Mouse (Mus musculus): ENCODE measurements around the gene Zfp955b. TPM values are rescaled to one million over a fixed set of nuclear protein-coding genes. Genes with fewer than 3 reads are reported as not detected.
A peak's percentile ranks its signal among the peaks of the same experiment; 100 is the strongest.
"Not testable (repeated sequence)": the region's sequence is repeated elsewhere in the genome, so short reads cannot be mapped to it uniquely, and the experiment has no call there.

The Zfp955b gene
- total RNA-seq (2021) (10 to 100 TPM; 11.3 to 11.6 TPM), polyA plus RNA-seq (2012; rRNA removed) (2.6 and 5.4 TPM in 2 replicates)
- long read RNA-seq, full-length matches to known transcripts = 9 of 9 reads
- long read RNA-seq, partial matches to known transcripts = 0 of 9 reads
- long read RNA-seq, other reads (novel, unspliced or antisense) = 0 of 9 reads

DNA sequence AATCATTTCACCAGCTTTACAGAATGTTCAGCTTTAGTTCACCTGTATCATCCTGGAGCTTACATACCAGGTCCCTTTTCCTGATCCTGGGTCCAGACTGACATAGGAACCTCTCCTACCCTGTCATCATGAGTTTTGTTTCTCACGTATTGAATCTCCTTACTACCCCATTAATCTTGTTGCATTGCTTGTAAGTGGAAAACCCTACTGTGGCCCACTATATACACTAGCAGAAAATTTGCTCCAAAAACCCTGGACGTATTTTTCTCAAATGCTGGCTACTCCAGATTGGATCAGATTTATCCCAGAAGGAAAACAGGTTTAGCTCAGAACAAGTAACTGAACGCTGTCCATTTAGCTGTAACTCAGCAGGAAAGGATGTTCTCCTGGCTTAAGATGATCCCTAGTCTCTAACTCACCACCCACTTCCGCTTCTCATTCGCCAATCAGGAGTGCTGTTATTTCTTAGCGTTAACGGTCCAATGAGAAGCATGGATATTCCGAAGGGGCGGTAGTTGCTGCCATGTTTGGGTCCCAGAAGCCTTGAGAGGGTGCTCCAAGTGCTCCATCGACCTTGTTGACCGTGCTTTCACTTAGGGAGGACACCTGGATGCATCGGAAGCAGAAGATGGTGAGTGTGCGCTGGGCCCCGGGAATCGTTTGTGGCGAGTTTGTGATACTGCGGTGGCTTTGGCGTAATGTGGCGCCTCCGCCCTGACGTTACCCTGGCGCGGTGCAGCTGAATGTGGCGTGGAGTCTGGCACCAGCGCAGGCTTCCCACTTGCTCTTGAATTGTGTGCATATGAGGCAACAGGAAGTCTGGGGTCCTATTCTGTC is at the start of gene Zfp955b:
Gene Zfp955b, plus strand, starts transcription at position 506 of the 837 bp plus-strand sequence.
- no CpG with 5 or more reads among the region's 25 CpGs for WGBS
- H3K9ac ChIP-seq (ENCODE audit: low read depth, low read length); H3K36me3 ChIP-seq (ENCODE audit: control insufficient read depth, insufficient read depth, low read length); H3K79me2 ChIP-seq (replicated peaks; ENCODE audit: control insufficient read depth, insufficient read depth, low read length); intact Hi-C loops (cut with DNase I); H3K4me3 ChIP-seq; H3K27me3 ChIP-seq (ENCODE audit: control insufficient read depth, insufficient read depth, low read length); H3K27ac ChIP-seq; H3K4me1 ChIP-seq (ENCODE audit: control insufficient read depth, insufficient read depth, low read length); DNase-seq: not testable (repeated sequence)

DNA sequence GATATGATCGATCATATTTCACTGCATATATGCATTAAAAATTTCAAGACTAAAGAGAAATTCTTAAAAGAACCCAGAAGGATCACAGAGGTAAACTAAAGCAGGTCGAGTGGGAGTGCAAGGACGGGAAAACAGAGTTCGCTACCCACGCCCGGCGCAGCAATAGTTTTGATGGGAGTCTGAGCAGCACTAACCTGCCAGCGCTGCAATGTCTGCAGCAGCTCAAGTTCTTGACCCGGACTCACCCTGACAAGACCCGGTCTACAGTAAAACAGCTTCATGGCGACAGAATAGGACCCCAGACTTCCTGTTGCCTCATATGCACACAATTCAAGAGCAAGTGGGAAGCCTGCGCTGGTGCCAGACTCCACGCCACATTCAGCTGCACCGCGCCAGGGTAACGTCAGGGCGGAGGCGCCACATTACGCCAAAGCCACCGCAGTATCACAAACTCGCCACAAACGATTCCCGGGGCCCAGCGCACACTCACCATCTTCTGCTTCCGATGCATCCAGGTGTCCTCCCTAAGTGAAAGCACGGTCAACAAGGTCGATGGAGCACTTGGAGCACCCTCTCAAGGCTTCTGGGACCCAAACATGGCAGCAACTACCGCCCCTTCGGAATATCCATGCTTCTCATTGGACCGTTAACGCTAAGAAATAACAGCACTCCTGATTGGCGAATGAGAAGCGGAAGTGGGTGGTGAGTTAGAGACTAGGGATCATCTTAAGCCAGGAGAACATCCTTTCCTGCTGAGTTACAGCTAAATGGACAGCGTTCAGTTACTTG is 34.6 kb upstream of the Zfp955b start, which contains the start of gene Zfp955a:
Gene Zfp955a, minus strand, starts transcription at position 616 of the 789 bp plus-strand sequence.
- H3K4me1 ChIP-seq (ENCODE audit: control insufficient read depth, insufficient read depth, low read length); H3K27ac ChIP-seq; H3K36me3 ChIP-seq (ENCODE audit: control insufficient read depth, insufficient read depth, low read length); H3K27me3 ChIP-seq (ENCODE audit: control insufficient read depth, insufficient read depth, low read length); DNase-seq; H3K79me2 ChIP-seq (replicated peaks; ENCODE audit: control insufficient read depth, insufficient read depth, low read length); H3K9ac ChIP-seq (ENCODE audit: low read depth, low read length); intact Hi-C loops (cut with DNase I): not testable (repeated sequence)
- H3K4me3 ChIP-seq = peak within 1 kb of the TSS; percentile 31; the same call in 1 of the 2 replicates
- 25% methylated on average over 1 of the region's 34 CpGs for WGBS

DNA sequence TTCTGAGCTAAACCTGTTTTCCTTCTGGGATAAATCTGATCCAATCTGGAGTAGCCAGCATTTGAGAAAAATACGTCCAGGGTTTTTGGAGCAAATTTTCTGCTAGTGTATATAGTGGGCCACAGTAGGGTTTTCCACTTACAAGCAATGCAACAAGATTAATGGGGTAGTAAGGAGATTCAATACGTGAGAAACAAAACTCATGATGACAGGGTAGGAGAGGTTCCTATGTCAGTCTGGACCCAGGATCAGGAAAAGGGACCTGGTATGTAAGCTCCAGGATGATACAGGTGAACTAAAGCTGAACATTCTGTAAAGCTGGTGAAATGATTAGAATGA is 34.1 kb upstream of the Zfp955b start:
- DNase-seq; H3K79me2 ChIP-seq (replicated peaks; ENCODE audit: control insufficient read depth, insufficient read depth, low read length); H3K4me3 ChIP-seq; H3K27me3 ChIP-seq (ENCODE audit: control insufficient read depth, insufficient read depth, low read length); H3K27ac ChIP-seq; intact Hi-C loops (cut with DNase I); H3K4me1 ChIP-seq (ENCODE audit: control insufficient read depth, insufficient read depth, low read length); H3K9ac ChIP-seq (ENCODE audit: low read depth, low read length); H3K36me3 ChIP-seq (ENCODE audit: control insufficient read depth, insufficient read depth, low read length): not testable (repeated sequence)
- no CpG with 5 or more reads among the region's 2 CpGs for WGBS

DNA sequence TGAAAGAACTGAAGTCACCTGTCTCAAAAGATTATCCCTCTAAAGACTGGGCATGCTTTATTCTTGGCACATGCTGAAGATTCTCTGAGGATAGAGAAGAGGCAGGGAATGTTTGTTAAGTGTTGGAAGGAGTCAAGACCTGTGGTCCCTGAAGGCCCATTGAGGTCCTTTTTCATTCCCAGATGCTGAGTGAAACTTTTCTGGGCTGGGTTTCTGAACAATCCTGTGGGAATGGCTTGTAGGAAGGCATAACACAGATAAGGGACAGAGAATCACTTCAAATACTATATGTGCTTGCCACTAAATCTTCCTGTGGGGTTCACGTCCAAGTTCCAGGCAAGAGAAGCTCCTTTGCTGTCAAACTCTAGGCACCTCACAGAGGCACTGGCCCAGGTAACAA is 25.0 kb upstream of the Zfp955b start, which contains the start of gene Olfr63:
Gene Olfr63, plus strand, starts transcription at position 301 of the 400 bp plus-strand sequence.
- intact Hi-C loops (cut with DNase I) = no loop called here
- H3K4me3 ChIP-seq = no peak within 1 kb of the TSS
- no peaks in the 10 kb centered on the region for H3K4me1 ChIP-seq (ENCODE audit: control insufficient read depth, insufficient read depth, low read length)
- no peak within 1 kb of the TSS for H3K27ac ChIP-seq
- 44% methylated on average over 1 of the region's 1 CpGs for WGBS
- H3K36me3 ChIP-seq (ENCODE audit: control insufficient read depth, insufficient read depth, low read length) = no peaks in the 10 kb centered on the region
- H3K27me3 ChIP-seq (ENCODE audit: control insufficient read depth, insufficient read depth, low read length) = peaks cover 1% of the 10 kb centered on the region; the same call in 1 of the 2 replicates
- no peak within 1 kb of the TSS for H3K9ac ChIP-seq (ENCODE audit: low read depth, low read length)
- no peaks in the 10 kb centered on the region for H3K79me2 ChIP-seq (replicated peaks; ENCODE audit: control insufficient read depth, insufficient read depth, low read length)
- no peak for TF ChIP-seq POLR2A (IDR thresholded peaks at IDR 0.05; ENCODE audit: insufficient read depth, low read depth, low read length)
- no peak for TF ChIP-seq EP300 (IDR thresholded peaks at IDR 0.05; ENCODE audit: insufficient read depth, low read depth, low read length)
- TF ChIP-seq CTCF (IDR thresholded peaks at IDR 0.05) = no peak
- DNase-seq = no peak

DNA sequence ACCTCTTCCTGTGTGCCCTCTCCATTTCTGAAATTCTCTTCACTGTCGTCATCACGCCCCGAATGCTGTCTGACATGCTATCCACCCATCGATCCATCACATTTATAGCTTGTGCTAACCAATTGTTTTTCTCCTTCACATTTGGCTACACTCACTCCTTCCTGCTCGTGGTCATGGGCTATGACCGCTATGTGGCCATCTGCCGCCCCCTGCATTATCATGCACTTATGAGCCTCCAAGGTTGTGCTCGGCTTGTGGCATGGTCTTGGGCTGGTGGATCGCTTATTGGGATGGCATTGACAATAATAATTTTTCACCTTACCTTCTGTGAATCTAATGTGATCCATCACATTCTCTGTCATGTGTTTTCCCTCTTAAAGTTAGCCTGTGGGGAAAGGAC is 20.4 kb upstream of the Zfp955b start:
- Histone ChIP-seq H3K27ac (no peak overlapping the region), H3K4me3 (no peak overlapping the region), H3K36me3 (ENCODE audit: control insufficient read depth, insufficient read depth, low read length) (no peaks in the 10 kb centered on the region), H3K27me3 (ENCODE audit: control insufficient read depth, insufficient read depth, low read length) (peaks cover 1% of the 10 kb centered on the region; the same call in 1 of the 2 replicates), H3K79me2 (replicated peaks; ENCODE audit: control insufficient read depth, insufficient read depth, low read length) (no peaks in the 10 kb centered on the region), H3K9ac (ENCODE audit: low read depth, low read length) (no peak overlapping the region), H3K4me1 (ENCODE audit: control insufficient read depth, insufficient read depth, low read length) (no peaks in the 10 kb centered on the region)
- WGBS = 80% methylated on average over 9 of the region's 9 CpGs
- intact Hi-C loops (cut with DNase I) = no loop called here
- no peak for DNase-seq
- TF ChIP-seq POLR2A (IDR thresholded peaks at IDR 0.05; ENCODE audit: insufficient read depth, low read depth, low read length) (no peak), CTCF (IDR thresholded peaks at IDR 0.05) (no peak), EP300 (IDR thresholded peaks at IDR 0.05; ENCODE audit: insufficient read depth, low read depth, low read length) (no peak)

DNA sequence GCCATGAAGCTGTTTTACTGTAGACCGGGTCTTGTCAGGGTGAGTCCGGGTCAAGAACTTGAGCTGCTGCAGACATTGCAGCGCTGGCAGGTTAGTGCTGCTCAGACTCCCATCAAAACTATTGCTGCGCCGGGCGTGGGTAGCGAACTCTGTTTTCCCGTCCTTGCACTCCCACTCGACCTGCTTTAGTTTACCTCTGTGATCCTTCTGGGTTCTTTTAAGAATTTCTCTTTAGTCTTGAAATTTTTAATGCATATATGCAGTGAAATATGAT is 469 bp downstream of the Zfp955b start:
- H3K9ac ChIP-seq (ENCODE audit: low read depth, low read length); H3K27me3 ChIP-seq (ENCODE audit: control insufficient read depth, insufficient read depth, low read length); intact Hi-C loops (cut with DNase I); H3K79me2 ChIP-seq (replicated peaks; ENCODE audit: control insufficient read depth, insufficient read depth, low read length); H3K4me3 ChIP-seq; H3K36me3 ChIP-seq (ENCODE audit: control insufficient read depth, insufficient read depth, low read length); DNase-seq; H3K27ac ChIP-seq; H3K4me1 ChIP-seq (ENCODE audit: control insufficient read depth, insufficient read depth, low read length): not testable (repeated sequence)
- no CpG with 5 or more reads among the region's 9 CpGs for WGBS
